20 mouse cellular contexts compared by ENCODE assay signal in the genomic region with DNA sequence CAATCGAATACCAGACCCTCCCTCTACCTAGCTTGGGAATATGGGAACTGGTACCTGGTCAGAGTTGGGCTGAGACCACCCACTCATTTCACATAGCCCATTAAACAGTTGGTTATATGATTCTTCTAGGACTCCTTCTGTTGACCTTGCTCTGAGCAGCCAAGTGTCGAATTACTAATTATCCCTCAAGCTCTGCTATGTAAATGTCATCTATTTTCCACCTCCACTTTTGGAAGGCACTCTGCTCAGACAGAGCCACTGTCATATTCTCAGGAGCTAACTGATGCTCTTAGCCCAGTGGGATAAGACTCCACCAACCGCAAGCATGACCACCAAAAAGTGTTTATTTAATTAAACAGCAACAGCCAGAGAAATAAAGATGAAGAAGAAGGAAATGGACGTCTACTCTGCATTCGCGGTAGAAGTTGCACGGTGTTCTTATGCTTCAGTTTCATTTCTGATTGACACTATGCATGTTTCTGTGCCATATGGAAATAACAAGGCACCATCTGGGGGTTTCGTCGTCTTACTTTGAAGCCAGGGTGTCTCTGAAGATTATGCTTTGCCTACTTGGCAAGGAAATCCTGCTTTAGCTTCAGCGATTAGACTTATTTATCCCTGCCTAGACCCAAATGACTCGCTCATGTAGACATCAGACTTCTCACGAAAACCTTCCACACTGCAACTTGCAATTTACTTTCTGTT.
DNase-seq lines count a peak whose midpoint lies in the region; ATAC-seq and TF ChIP-seq lines count a peak whose summit lies in the region.
"Had no signal": no experiment of that assay in that cellular context is flagged by ENCODE, and none has a peak within 500 bp of the region (broad histone marks: within the 10 kb centered on the region; RNA-seq: fewer than 3 reads in every experiment).

No protein-coding gene starts in this region.

- no peaks in the 10 kb centered on the region for H3K27me3 ChIP-seq in forebrain, embryonic 15.5 days
- no peaks in the 10 kb centered on the region for H3K27me3 ChIP-seq in forebrain, embryonic 11.5 days (ENCODE audit: control insufficient read depth, insufficient read depth, low read length)
- H3K27me3 ChIP-seq: embryonic facial prominence, embryonic 12.5 days; limb, embryonic 12.5 days; neural tube, embryonic 13.5 days; stomach, embryonic 15.5 days had no signal

- peak overlapping the region; percentile 86 for H3K27ac ChIP-seq in forebrain, embryonic 15.5 days (replicated peaks)
- H3K27ac ChIP-seq in forebrain, embryonic 11.5 days (ENCODE audit: low read depth, low read length): no peak overlapping the region
- H3K27ac ChIP-seq: embryonic facial prominence, embryonic 12.5 days; hindbrain, embryonic 14.5 days; limb, embryonic 12.5 days; neural tube, embryonic 13.5 days; stomach, embryonic 15.5 days had no signal

- no peaks in the 10 kb centered on the region for H3K9me3 ChIP-seq in forebrain, embryonic 15.5 days
- H3K9me3 ChIP-seq in forebrain, embryonic 11.5 days (ENCODE audit: control insufficient read depth, low read length): no peaks in the 10 kb centered on the region
- H3K9me3 ChIP-seq: embryonic facial prominence, embryonic 12.5 days; neural tube, embryonic 13.5 days; stomach, embryonic 15.5 days had no signal

- no peak for TF ChIP-seq CTCF in brain, embryonic 14.5 days (IDR thresholded peaks at IDR 0.05; ENCODE audit: borderline replicate concordance, extremely low read depth, insufficient read depth, insufficient read length)

- no peak overlapping the region; the same call in 1 of the 2 replicates for H3K4me2 ChIP-seq in forebrain, embryonic 15.5 days (replicated peaks)
- no peak overlapping the region for H3K4me2 ChIP-seq in forebrain, embryonic 11.5 days (ENCODE audit: low read depth, low read length, severe bottlenecking)
- H3K4me2 ChIP-seq: embryonic facial prominence, embryonic 12.5 days; hindbrain, embryonic 14.5 days; limb, embryonic 12.5 days; neural tube, embryonic 13.5 days; stomach, embryonic 15.5 days had no signal

- peak; percentile 91 for ATAC-seq in forebrain, embryonic 15.5 days (replicated peaks)
- ATAC-seq in forebrain, embryonic 11.5 days (replicated peaks; ENCODE audit: low FRiP score): no peak
- no peak for ATAC-seq in erythroblast, adult 5-6 weeks (replicated peaks; ENCODE audit: low FRiP score, poor library complexity, severe bottlenecking)
- ATAC-seq: midbrain, embryonic 16.5 days had no signal

- TF ChIP-seq POLR2A in brain, embryonic 14.5 days (IDR thresholded peaks at IDR 0.05; ENCODE audit: borderline replicate concordance, extremely low read depth, insufficient read depth, insufficient read length, poor library complexity, severe bottlenecking): no peak

- H3K36me3 ChIP-seq in forebrain, embryonic 15.5 days: no peaks in the 10 kb centered on the region
- no peaks in the 10 kb centered on the region for H3K36me3 ChIP-seq in forebrain, embryonic 11.5 days (ENCODE audit: control insufficient read depth, insufficient read depth, low read length)
- H3K36me3 ChIP-seq: embryonic facial prominence, embryonic 12.5 days; limb, embryonic 12.5 days; neural tube, embryonic 13.5 days; stomach, embryonic 15.5 days had no signal

- WGBS in forebrain, embryonic 15.5 days: 70% methylated on average over 12 of the region's 12 CpGs
- 90% methylated on average over 12 of the region's 12 CpGs for WGBS in forebrain, embryonic 11.5 days

- no peak for DNase-seq in forebrain, embryonic 11.5 days (ENCODE audit: low spot score)
- peak; percentile 62 to 86 for DNase-seq in layer of hippocampus, adult 18-20 months (ENCODE audit: low spot score in 2 of 2)
- DNase-seq in layer of hippocampus, postnatal 25 days (ENCODE audit: extremely low spot score in 1 of 2, low spot score in 1 of 2): no peak
- peak; percentile 90 for DNase-seq in brain, embryonic 14.5 days (ENCODE audit: low read depth)
- DNase-seq in layer of hippocampus, adult 9-10 months (ENCODE audit: low spot score): peak; percentile 50
- DNase-seq in adrenal gland, adult (ENCODE audit: inconsistent age in 2 of 2, low spot score in 1 of 2): no peak
- DNase-seq: B cell, adult 2 months; cerebellum, adult 9-10 months; gastrocnemius, postnatal 14 days; kidney, adult 9 months; lung, postnatal 36 days; thymus, postnatal 36 days had no signal

- no peak overlapping the region for H3K9ac ChIP-seq in forebrain, embryonic 15.5 days (replicated peaks)
- no peak overlapping the region for H3K9ac ChIP-seq in forebrain, embryonic 11.5 days (ENCODE audit: low read length)
- H3K9ac ChIP-seq: embryonic facial prominence, embryonic 12.5 days; hindbrain, embryonic 14.5 days; limb, embryonic 12.5 days; neural tube, embryonic 13.5 days; stomach, embryonic 15.5 days had no signal

- H3K4me1 ChIP-seq in forebrain, embryonic 15.5 days: peaks cover 14% of the 10 kb centered on the region
- H3K4me1 ChIP-seq in forebrain, embryonic 11.5 days (replicated peaks; ENCODE audit: control insufficient read depth, insufficient read depth, low read length): no peaks in the 10 kb centered on the region
- H3K4me1 ChIP-seq: stomach, embryonic 15.5 days had no signal

- no peak overlapping the region for H3K4me3 ChIP-seq in forebrain, embryonic 15.5 days
- no peak overlapping the region for H3K4me3 ChIP-seq in forebrain, embryonic 11.5 days (ENCODE audit: low read depth, low read length)
- H3K4me3 ChIP-seq: embryonic facial prominence, embryonic 12.5 days; limb, embryonic 12.5 days; neural tube, embryonic 13.5 days; stomach, embryonic 15.5 days had no signal

Comparison
In these comparisons a context has a peak if more than half of its experiments do, and no peak if none do; other contexts are left out.
1. DNase-seq: peak in layer of hippocampus, adult 18-20 months (2 of 2), brain, embryonic 14.5 days (single experiment) and layer of hippocampus, adult 9-10 months (single experiment); none in forebrain, embryonic 11.5 days (single experiment), layer of hippocampus, postnatal 25 days (0 of 2) and adrenal gland, adult (0 of 2).